Mouse (Mus musculus) stomach, embryonic 14.5 days (tissue): ENCODE measurements at regions not wholly inside any gene's neighbourhood (a gene's known extent, or its start where the extent isn't known, plus 50 kb on each side); places are given as distances from the start of the nearest gene placed in this dataset.
A peak's percentile ranks its signal among the peaks of the same experiment; 100 is the strongest.

Experiments used
- ATAC-seq: fragments of 200-750 bp; cut with Nextera tagmentation; 2 replicates; pipeline ENCODE4 v1.8.0; 2017; ENCODE audit warnings: low read depth, moderate TSS enrichment; ENCODE audit not compliant: insufficient number of reproducible peaks, insufficient read depth, low FRiP score
- H3K27ac ChIP-seq: fragments of 300-500 bp; sonication (generic); 2 replicates; pipeline ENCODE4 v1.5.1; 2014; ENCODE audit warnings: mild to moderate bottlenecking, low read length, moderate library complexity, mixed read lengths
- H3K27me3 ChIP-seq: fragments of 300-500 bp; sonication (generic); 2 replicates; pipeline ENCODE4 v1.6.1; 2014; ENCODE audit warnings: low read length, control low read depth, mixed read lengths; ENCODE audit not compliant: control insufficient read depth, insufficient read depth
- H3K36me3 ChIP-seq: fragments of 300-500 bp; sonication (generic); 2 replicates; pipeline ENCODE4 v1.6.1; 2014; ENCODE audit warnings: mild to moderate bottlenecking, control low read depth, low read length, moderate library complexity, mixed read lengths; ENCODE audit not compliant: control insufficient read depth, insufficient read depth
- H3K4me1 ChIP-seq: fragments of 300-500 bp; sonication (generic); 2 replicates; pipeline ENCODE4 v1.6.1; 2014; ENCODE audit warnings: low read length, control low read depth, mixed read lengths; ENCODE audit not compliant: control insufficient read depth, insufficient read depth
- H3K4me2 ChIP-seq: fragments of 300-500 bp; sonication (generic); replicated peaks from 2 replicates; pipeline ENCODE4 v1.6.1; 2014; ENCODE audit warnings: low read depth, low read length, control low read depth
- H3K4me3 ChIP-seq: fragments of 300-500 bp; sonication (generic); 2 replicates; pipeline ENCODE4 v1.5.1; 2014; ENCODE audit warnings: low read depth, low read length, control low read depth
- H3K9ac ChIP-seq: fragments of 300-500 bp; sonication (generic); replicated peaks from 2 replicates; pipeline ENCODE4 v1.6.1; 2014; ENCODE audit warnings: low read depth, mild to moderate bottlenecking, control low read depth, low read length, moderate library complexity, mixed read lengths
- H3K9me3 ChIP-seq: fragments of 300-500 bp; sonication (generic); 2 replicates; pipeline ENCODE4 v1.6.1; 2016; ENCODE audit warnings: low read depth, low read length, control low read depth; ENCODE audit not compliant: control insufficient read depth
- WGBS: fragments of 180-500 bp; shearing (Covaris S2); extraction: QIAGEN DNeasy Blood & Tissue Kit; methylation state at CpG from one replicate; pipeline ENCODE4 v1.1.7; 2014; 5-methylcytosine and 5-hydroxymethylcytosine counted together

- no peaks in the 10 kb centered on the region for H3K27me3 ChIP-seq
- ATAC-seq = no peak; the same call in 1 of the 2 replicates
- no peaks in the 10 kb centered on the region for H3K9me3 ChIP-seq
- H3K36me3 ChIP-seq = no peaks in the 10 kb centered on the region
- 85% methylated on average over 4 of the region's 4 CpGs for WGBS
- no peaks in the 10 kb centered on the region for H3K4me1 ChIP-seq
- no peak overlapping the region for H3K27ac ChIP-seq
- no peak overlapping the region for H3K9ac ChIP-seq
- no peak overlapping the region for H3K4me2 ChIP-seq
- no peak overlapping the region for H3K4me3 ChIP-seq
Measured at GRCm38 (mm10) chr11:24350839-24351238, 273.0 kb downstream of the Bcl11a start.

GRCm38 (mm10) chr11:24352071-24352470, 274.2 kb downstream of the Bcl11a start:
- 90% methylated on average over 3 of the region's 3 CpGs for WGBS
- Histone ChIP-seq H3K27me3 (no peaks in the 10 kb centered on the region), H3K9ac (no peak overlapping the region), H3K4me1 (no peaks in the 10 kb centered on the region), H3K4me2 (no peak overlapping the region), H3K9me3 (no peaks in the 10 kb centered on the region), H3K4me3 (no peak overlapping the region), H3K36me3 (no peaks in the 10 kb centered on the region), H3K27ac (no peak overlapping the region)
- no peak for ATAC-seq

GRCm38 (mm10) chr11:24353056-24353455, 275.2 kb downstream of the Bcl11a start:
- H3K36me3 ChIP-seq = no peaks in the 10 kb centered on the region
- no peak overlapping the region for H3K4me2 ChIP-seq
- H3K4me3 ChIP-seq = no peak overlapping the region
- ATAC-seq = no peak
- H3K27ac ChIP-seq = no peak overlapping the region
- H3K9me3 ChIP-seq = no peaks in the 10 kb centered on the region
- no peak overlapping the region for H3K9ac ChIP-seq
- 45% methylated on average over 1 of the region's 1 CpGs for WGBS
- H3K27me3 ChIP-seq = no peaks in the 10 kb centered on the region
- no peaks in the 10 kb centered on the region for H3K4me1 ChIP-seq

- no peaks in the 10 kb centered on the region for H3K27me3 ChIP-seq
- H3K27ac ChIP-seq = no peak overlapping the region
- H3K9ac ChIP-seq = no peak overlapping the region
- 63% methylated on average over 1 of the region's 1 CpGs for WGBS
- H3K36me3 ChIP-seq = no peaks in the 10 kb centered on the region
- no peaks in the 10 kb centered on the region for H3K9me3 ChIP-seq
- no peak overlapping the region for H3K4me2 ChIP-seq
- H3K4me1 ChIP-seq = 0 out of 2 replicates have a peak, but pooled peaks cover 4% of the 10 kb centered on the region
- no peak for ATAC-seq
- no peak overlapping the region for H3K4me3 ChIP-seq
Measured at GRCm38 (mm10) chr11:24357388-24357787, 279.5 kb downstream of the Bcl11a start.

GRCm38 (mm10) chr11:24359086-24359485, 281.2 kb downstream of the Bcl11a start:
- Histone ChIP-seq H3K4me1 (0 out of 2 replicates have a peak, but pooled peaks cover 6% of the 10 kb centered on the region), H3K9ac (no peak overlapping the region), H3K27me3 (no peaks in the 10 kb centered on the region), H3K4me2 (no peak overlapping the region), H3K27ac (no peak overlapping the region), H3K9me3 (no peaks in the 10 kb centered on the region), H3K36me3 (no peaks in the 10 kb centered on the region), H3K4me3 (no peak overlapping the region)
- ATAC-seq = no peak

- no peak overlapping the region for H3K27ac ChIP-seq
- ATAC-seq = no peak
- H3K9ac ChIP-seq = no peak overlapping the region
- H3K9me3 ChIP-seq = no peaks in the 10 kb centered on the region
- H3K4me3 ChIP-seq = no peak overlapping the region
- WGBS = 46% methylated on average over 6 of the region's 6 CpGs
- H3K4me1 ChIP-seq = 0 out of 2 replicates have a peak, but pooled peaks cover 6% of the 10 kb centered on the region
- H3K27me3 ChIP-seq = no peaks in the 10 kb centered on the region
- no peak overlapping the region for H3K4me2 ChIP-seq
- H3K36me3 ChIP-seq = no peaks in the 10 kb centered on the region
Measured at GRCm38 (mm10) chr11:24361998-24362687, 284.3 kb downstream of the Bcl11a start.

- Histone ChIP-seq H3K27ac (no peak overlapping the region), H3K9me3 (no peaks in the 10 kb centered on the region), H3K4me1 (0 out of 2 replicates have a peak, but pooled peaks cover 6% of the 10 kb centered on the region), H3K27me3 (no peaks in the 10 kb centered on the region), H3K36me3 (no peaks in the 10 kb centered on the region), H3K4me2 (no peak overlapping the region), H3K4me3 (no peak overlapping the region), H3K9ac (no peak overlapping the region)
- no peak for ATAC-seq
- 70% methylated on average over 2 of the region's 2 CpGs for WGBS
Measured at GRCm38 (mm10) chr11:24362688-24363035, 284.8 kb downstream of the Bcl11a start.

- Histone ChIP-seq H3K4me3 (no peak overlapping the region), H3K4me2 (no peak overlapping the region), H3K27me3 (no peaks in the 10 kb centered on the region), H3K4me1 (0 out of 2 replicates have a peak, but pooled peaks cover 6% of the 10 kb centered on the region), H3K9ac (no peak overlapping the region), H3K36me3 (no peaks in the 10 kb centered on the region), H3K27ac (no peak overlapping the region), H3K9me3 (no peaks in the 10 kb centered on the region)
- 64% methylated on average over 9 of the region's 9 CpGs for WGBS
- 0 out of 2 replicates have a peak, but pooled peaks have one; percentile 42 for ATAC-seq
Measured at GRCm38 (mm10) chr11:24363418-24364364, 285.8 kb downstream of the Bcl11a start.
